10 mouse cellular contexts compared by ENCODE assay signal in genomic region chr6:93985111-93985510, GRCm38 (mm10).
DNase-seq lines count a peak whose midpoint lies in the region; ATAC-seq and TF ChIP-seq lines count a peak whose summit lies in the region.
"Had no signal": no experiment of that assay in that cellular context is flagged by ENCODE, and none has a peak within 500 bp of the region (broad histone marks: within the 10 kb centered on the region; RNA-seq: fewer than 3 reads in every experiment).

No protein-coding gene starts in this region.

- TF ChIP-seq EP300 in liver, postnatal 0 days (IDR thresholded peaks at IDR 0.05; ENCODE audit: low read depth): no peak
- TF ChIP-seq EP300 in lung, postnatal 0 days (IDR thresholded peaks at IDR 0.05): no peak

- WGBS in forebrain, embryonic 10.5 days: 59% methylated on average over 9 of the region's 9 CpGs
- WGBS in forebrain, embryonic 12.5 days: 56% methylated on average over 9 of the region's 9 CpGs
- WGBS in liver, postnatal 0 days (ENCODE audit: insufficient replicate concordance): 60% methylated on average over 9 of the region's 9 CpGs
- 62% methylated on average over 9 of the region's 9 CpGs for WGBS in lung, postnatal 0 days

- no peak overlapping the region for H3K9ac ChIP-seq in forebrain, embryonic 12.5 days
- H3K9ac ChIP-seq in liver, postnatal 0 days (replicated peaks): no peak overlapping the region
- H3K9ac ChIP-seq in lung, postnatal 0 days (replicated peaks; ENCODE audit: low read depth): no peak overlapping the region
- H3K9ac ChIP-seq: liver, embryonic 13.5 days had no signal

- H3K9me3 ChIP-seq in forebrain, embryonic 10.5 days: no peaks in the 10 kb centered on the region
- no peaks in the 10 kb centered on the region for H3K9me3 ChIP-seq in forebrain, embryonic 12.5 days
- no peaks in the 10 kb centered on the region for H3K9me3 ChIP-seq in liver, postnatal 0 days (ENCODE audit: low read length)
- no peaks in the 10 kb centered on the region for H3K9me3 ChIP-seq in lung, postnatal 0 days (ENCODE audit: low read length)
- H3K9me3 ChIP-seq: liver, embryonic 13.5 days had no signal

- no peaks in the 10 kb centered on the region for H3K36me3 ChIP-seq in forebrain, embryonic 10.5 days (replicated peaks)
- no peaks in the 10 kb centered on the region for H3K36me3 ChIP-seq in forebrain, embryonic 12.5 days (replicated peaks)
- H3K36me3 ChIP-seq in liver, postnatal 0 days (replicated peaks; ENCODE audit: insufficient read depth, low read length): no peaks in the 10 kb centered on the region
- no peaks in the 10 kb centered on the region for H3K36me3 ChIP-seq in lung, postnatal 0 days (ENCODE audit: insufficient read depth, low read length)
- H3K36me3 ChIP-seq: liver, embryonic 13.5 days had no signal

- H3K27ac ChIP-seq in forebrain, embryonic 10.5 days: no peak overlapping the region
- no peak overlapping the region for H3K27ac ChIP-seq in forebrain, embryonic 12.5 days
- H3K27ac ChIP-seq in liver, postnatal 0 days (ENCODE audit: low read depth): no peak overlapping the region
- no peak overlapping the region for H3K27ac ChIP-seq in lung, postnatal 0 days (ENCODE audit: low read length)
- H3K27ac ChIP-seq: liver, embryonic 13.5 days had no signal

- no peak for ATAC-seq in forebrain, embryonic 12.5 days (ENCODE audit: low FRiP score)
- ATAC-seq in liver, postnatal 0 days: no peak
- no peak for ATAC-seq in lung, postnatal 0 days

- H3K4me2 ChIP-seq in forebrain, embryonic 12.5 days: no peak overlapping the region
- no peak overlapping the region for H3K4me2 ChIP-seq in liver, postnatal 0 days (ENCODE audit: low read depth, low read length)
- no peak overlapping the region for H3K4me2 ChIP-seq in lung, postnatal 0 days (replicated peaks; ENCODE audit: low read depth, low read length)
- H3K4me2 ChIP-seq: liver, embryonic 13.5 days had no signal

- DNase-seq in forebrain, embryonic 10.5 days (ENCODE audit: extremely low spot score, low spot score): peak; percentile 24
- peak; percentile 16 for DNase-seq in liver, postnatal 0 days
- no peak for DNase-seq in liver
- DNase-seq in brain, adult 2 months (ENCODE audit: low read depth, low spot score): peak; percentile 68
- DNase-seq in forelimb bud, embryonic 11.5 days (ENCODE audit: low read depth, low spot score): peak; percentile 29
- peak; percentile 10 for DNase-seq in lung, postnatal 0 days (ENCODE audit: low spot score)
- DNase-seq in spleen, adult 12 weeks (ENCODE audit: low spot score): no peak
- DNase-seq: liver, embryonic 13.5 days had no signal

- TF ChIP-seq CTCF in liver, postnatal 0 days (IDR thresholded peaks at IDR 0.05; ENCODE audit: low read depth): peak; percentile 69
- peak; percentile 77 for TF ChIP-seq CTCF in lung, postnatal 0 days (IDR thresholded peaks at IDR 0.05)

- peaks cover 39% of the 10 kb centered on the region for H3K4me1 ChIP-seq in forebrain, embryonic 10.5 days
- H3K4me1 ChIP-seq in forebrain, embryonic 12.5 days: peaks cover 20% of the 10 kb centered on the region
- no peaks in the 10 kb centered on the region for H3K4me1 ChIP-seq in liver, postnatal 0 days (ENCODE audit: insufficient read depth)
- no peaks in the 10 kb centered on the region; the same call in 1 of the 2 replicates for H3K4me1 ChIP-seq in lung, postnatal 0 days (ENCODE audit: insufficient read depth, low read depth, low read length)
- H3K4me1 ChIP-seq: liver, embryonic 13.5 days had no signal

- H3K4me3 ChIP-seq in forebrain, embryonic 10.5 days: no peak overlapping the region
- H3K4me3 ChIP-seq in forebrain, embryonic 12.5 days (replicated peaks): no peak overlapping the region
- no peak overlapping the region for H3K4me3 ChIP-seq in liver, postnatal 0 days (ENCODE audit: low read depth, low read length)
- H3K4me3 ChIP-seq in lung, postnatal 0 days (ENCODE audit: low read depth, low read length): no peak overlapping the region
- H3K4me3 ChIP-seq: erythroblast, embryonic 14.5 days; liver, embryonic 13.5 days had no signal

- no peaks in the 10 kb centered on the region for H3K27me3 ChIP-seq in forebrain, embryonic 10.5 days (ENCODE audit: poor library complexity, severe bottlenecking)
- H3K27me3 ChIP-seq in forebrain, embryonic 12.5 days: no peaks in the 10 kb centered on the region
- H3K27me3 ChIP-seq in liver, postnatal 0 days (ENCODE audit: insufficient read depth, low read length): no peaks in the 10 kb centered on the region
- H3K27me3 ChIP-seq in lung, postnatal 0 days (replicated peaks; ENCODE audit: insufficient read depth, low read length): no peaks in the 10 kb centered on the region
- H3K27me3 ChIP-seq: liver, embryonic 13.5 days had no signal

Comparison
In these comparisons a context has a peak if more than half of its experiments do, and no peak if none do; other contexts are left out.
1. DNase-seq: peak in forebrain, embryonic 10.5 days (single experiment), liver, postnatal 0 days (single experiment), brain, adult 2 months (single experiment), forelimb bud, embryonic 11.5 days (single experiment) and lung, postnatal 0 days (single experiment); none in liver (single experiment) and spleen, adult 12 weeks (single experiment).